Mouse (Mus musculus): ENCODE results near the gene Phip.

Gene Phip

GRCm38 (mm10) chr9:82867698-82868097, 107.6 kb downstream of the Phip start:
- no peak for ATAC-seq (ENCODE audit: low TSS enrichment)

GRCm38 (mm10) chr9:82866121-82866520, 109.2 kb downstream of the Phip start:
- ATAC-seq (ENCODE audit: low TSS enrichment): no peak

GRCm38 (mm10) chr9:82861775-82862430, 113.4 kb downstream of the Phip start:
- ATAC-seq (ENCODE audit: low TSS enrichment): no peak

GRCm38 (mm10) chr9:82861316-82861715, 114.0 kb downstream of the Phip start:
- peak; percentile 36 for ATAC-seq (ENCODE audit: low TSS enrichment)

- ATAC-seq (ENCODE audit: low TSS enrichment): peak; percentile 64
Measured at GRCm38 (mm10) chr9:82860805-82861204, 114.5 kb downstream of the Phip start.

- ATAC-seq (ENCODE audit: low TSS enrichment): peak; percentile 38
Measured at GRCm38 (mm10) chr9:82856241-82856640, 119.1 kb downstream of the Phip start.

- peak; percentile 72 for ATAC-seq (ENCODE audit: low TSS enrichment)
Measured at GRCm38 (mm10) chr9:82854973-82855614, 120.2 kb downstream of the Phip start.

- ATAC-seq (ENCODE audit: low TSS enrichment): peak; percentile 45; the same call in 1 of the 2 replicates
Measured at GRCm38 (mm10) chr9:82854040-82854439, 121.3 kb downstream of the Phip start.

- peak; percentile 88 for ATAC-seq (ENCODE audit: low TSS enrichment)
Measured at GRCm38 (mm10) chr9:82842671-82843070, 132.6 kb downstream of the Phip start.

GRCm38 (mm10) chr9:82835921-82836320, 139.4 kb downstream of the Phip start:
- ATAC-seq (ENCODE audit: low TSS enrichment): peak; percentile 41

- ATAC-seq (ENCODE audit: low TSS enrichment): no peak
Measured at GRCm38 (mm10) chr9:82831891-82832290, 143.4 kb downstream of the Phip start.

GRCm38 (mm10) chr9:82829693-82830430, 145.5 kb downstream of the Phip start:
- peak; percentile 98 for ATAC-seq (ENCODE audit: low TSS enrichment)

- no peak; the same call in 1 of the 2 replicates for ATAC-seq (ENCODE audit: low TSS enrichment)
Measured at GRCm38 (mm10) chr9:82829007-82829689, 146.2 kb downstream of the Phip start, which contains the start of gene Irak1bp1. Gene Irak1bp1, plus strand, starts transcription at chr9:82829540.

GRCm38 (mm10) chr9:82826426-82826825, 148.9 kb downstream of the Phip start:
- no peak for ATAC-seq (ENCODE audit: low TSS enrichment)
